In the genomic region with DNA sequence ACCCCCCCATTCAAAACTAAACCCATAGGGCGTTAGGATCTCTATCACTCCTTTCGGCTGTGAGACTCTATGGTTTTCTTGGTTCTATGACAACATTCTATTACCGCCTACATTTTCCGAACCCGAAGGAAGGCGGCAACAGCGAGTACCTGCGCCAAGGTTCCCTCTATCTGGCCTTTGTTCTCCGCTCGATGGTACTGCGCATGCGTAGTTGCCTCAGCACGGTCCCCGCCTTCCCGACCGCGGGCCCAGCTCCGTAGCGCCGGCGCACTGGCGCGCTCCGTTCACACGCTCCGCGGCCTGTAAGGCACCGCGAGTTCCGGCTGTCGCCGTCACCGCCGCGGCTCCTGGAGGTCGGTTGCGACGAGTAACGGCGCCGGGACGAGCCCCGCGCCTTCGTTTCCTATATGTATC, we compare ENCODE assay signal across 7 mouse cellular contexts. TPM values are rescaled to one million over a fixed set of nuclear protein-coding genes. Genes with fewer than 3 reads are reported as not detected.
DNase-seq lines count a peak whose midpoint lies in the region; ATAC-seq lines count a peak whose summit lies in the region.

Ylpm1 (plus strand) TSS at position 239 of the 414 bp plus-strand sequence.

- no peaks in the 10 kb centered on the region for H3K9me3 ChIP-seq in embryonic facial prominence, embryonic 12.5 days
- no peaks in the 10 kb centered on the region for H3K9me3 ChIP-seq in limb, embryonic 11.5 days (ENCODE audit: control insufficient read depth, low read length)
- H3K9me3 ChIP-seq in midbrain, embryonic 14.5 days (ENCODE audit: control insufficient read depth, low read length), result no peaks in the 10 kb centered on the region; the same call in 1 of the 2 replicates

- peaks cover 18% of the 10 kb centered on the region for H3K4me1 ChIP-seq in embryonic facial prominence, embryonic 12.5 days
- peaks cover 3% of the 10 kb centered on the region; the same call in 1 of the 2 replicates for H3K4me1 ChIP-seq in limb, embryonic 11.5 days (ENCODE audit: control insufficient read depth, insufficient read depth, low read length)
- H3K4me1 ChIP-seq in midbrain, embryonic 14.5 days (ENCODE audit: control insufficient read depth, insufficient read depth, low read length), result peaks cover 22% of the 10 kb centered on the region

- WGBS in embryonic facial prominence, embryonic 12.5 days, result under 1% methylated on average over 45 of the region's 45 CpGs
- under 1% methylated on average over 45 of the region's 45 CpGs for WGBS in limb, embryonic 11.5 days
- under 1% methylated on average over 45 of the region's 45 CpGs for WGBS in midbrain, embryonic 14.5 days

- peak within 1 kb of the TSS; percentile 87 for H3K4me2 ChIP-seq in embryonic facial prominence, embryonic 12.5 days (replicated peaks)
- peak within 1 kb of the TSS; percentile 95 for H3K4me2 ChIP-seq in limb, embryonic 11.5 days (ENCODE audit: low read depth, severe bottlenecking)
- H3K4me2 ChIP-seq in midbrain, embryonic 14.5 days (ENCODE audit: low read length), result peak within 1 kb of the TSS; percentile 95

- H3K4me3 ChIP-seq in embryonic facial prominence, embryonic 12.5 days, result peak within 1 kb of the TSS; percentile 90
- H3K4me3 ChIP-seq in limb, embryonic 11.5 days (ENCODE audit: low read depth, low read length), result peak within 1 kb of the TSS; percentile 98
- peak within 1 kb of the TSS; percentile 99 for H3K4me3 ChIP-seq in midbrain, embryonic 14.5 days (replicated peaks; ENCODE audit: low read depth, low read length)

- H3K27ac ChIP-seq in embryonic facial prominence, embryonic 12.5 days, result peak within 1 kb of the TSS; percentile 81
- H3K27ac ChIP-seq in limb, embryonic 11.5 days (replicated peaks; ENCODE audit: low read depth, low read length), result peak within 1 kb of the TSS; percentile 14; the same call in 1 of the 2 replicates
- H3K27ac ChIP-seq in midbrain, embryonic 14.5 days (replicated peaks; ENCODE audit: low read depth, low read length), result peak within 1 kb of the TSS; percentile 89

- peak; percentile 98 for DNase-seq in adrenal gland, postnatal 25 days
- peak; percentile 100 for DNase-seq in heart, adult 11 months
- peak; percentile 95 for DNase-seq in kidney, adult 18-20 months
- DNase-seq in limb, embryonic 11.5 days (ENCODE audit: low spot score), result peak; percentile 98
- peak; percentile 99 for DNase-seq in midbrain, embryonic 14.5 days
- peak; percentile 94 to 95 for DNase-seq in spleen, adult 18-20 months

- peak within 1 kb of the TSS; percentile 95 for H3K9ac ChIP-seq in embryonic facial prominence, embryonic 12.5 days
- peak within 1 kb of the TSS; percentile 99 for H3K9ac ChIP-seq in limb, embryonic 11.5 days (ENCODE audit: low read length)
- peak within 1 kb of the TSS; percentile 98 for H3K9ac ChIP-seq in midbrain, embryonic 14.5 days (replicated peaks; ENCODE audit: low read length)

- H3K27me3 ChIP-seq in embryonic facial prominence, embryonic 12.5 days, result no peaks in the 10 kb centered on the region
- no peaks in the 10 kb centered on the region for H3K27me3 ChIP-seq in limb, embryonic 11.5 days (ENCODE audit: control insufficient read depth, insufficient read depth, low read length)
- H3K27me3 ChIP-seq in midbrain, embryonic 14.5 days (ENCODE audit: control insufficient read depth, insufficient read depth, low read length), result no peaks in the 10 kb centered on the region

- no peaks in the 10 kb centered on the region for H3K36me3 ChIP-seq in embryonic facial prominence, embryonic 12.5 days
- H3K36me3 ChIP-seq in limb, embryonic 11.5 days (ENCODE audit: control insufficient read depth, insufficient read depth, low read length), result no peaks in the 10 kb centered on the region
- 0 out of 2 replicates have a peak, but pooled peaks cover 4% of the 10 kb centered on the region for H3K36me3 ChIP-seq in midbrain, embryonic 14.5 days (ENCODE audit: control insufficient read depth, insufficient read depth, low read length)

- peak; percentile 97 for ATAC-seq in embryonic facial prominence, embryonic 12.5 days (ENCODE audit: insufficient number of reproducible peaks, insufficient read depth, low FRiP score, low TSS enrichment)
- ATAC-seq in limb, embryonic 11.5 days (ENCODE audit: insufficient number of reproducible peaks, low FRiP score, low TSS enrichment, low read depth), result peak; percentile 95
- peak; percentile 96 for ATAC-seq in midbrain, embryonic 14.5 days (ENCODE audit: low FRiP score, low TSS enrichment)

RNA-seq across cellular contexts. Expression of gene Ylpm1, which starts in this region (rescaled TPM):
- 63.0 and 66.6 TPM in 2 replicates for total RNA-seq in adrenal gland, postnatal 25 days (2021)
- polyA plus RNA-seq in embryonic facial prominence, embryonic 12.5 days (2016; fragmentation: Nextera tagmentation; extraction: Ambion mirVana), result 37.0 and 39.6 TPM in 2 replicates
- polyA plus RNA-seq in limb, embryonic 11.5 days (2014; fragmentation: Nextera tagmentation; extraction: Ambion mirVana), result 49.2 and 51.2 TPM in 2 replicates
- 47.4 and 50.2 TPM in 2 replicates for polyA plus RNA-seq in midbrain, embryonic 14.5 days (2014; fragmentation: Nextera tagmentation; extraction: Ambion mirVana)

Comparison
In these comparisons a context has a peak if more than half of its experiments do, and no peak if none do; other contexts are left out.
1. Peak in every context shown above with its lines: DNase-seq, ATAC-seq, H3K4me3 ChIP-seq and H3K27ac ChIP-seq.
2. H3K27ac ChIP-seq: peak in every context shown above with its lines; median percentile 89 in midbrain, embryonic 14.5 days; 81 in embryonic facial prominence, embryonic 12.5 days; 14 in limb, embryonic 11.5 days.